9 mouse cellular contexts compared by ENCODE assay signal in genomic region chr19:25137907-25138820, GRCm38 (mm10).
DNase-seq lines count a peak whose midpoint lies in the region; ATAC-seq lines count a peak whose summit lies in the region.
"Had no signal": no experiment of that assay in that cellular context is flagged by ENCODE, and none has a peak within 500 bp of the region (broad histone marks: within the 10 kb centered on the region; RNA-seq: fewer than 3 reads in every experiment).

No protein-coding gene starts in this region.

- peak; percentile 52 for DNase-seq in adrenal gland, postnatal 14 days
- DNase-seq in adrenal gland, adult 8-10 months, result no peak
- DNase-seq in 416B (ENCODE audit: low read depth), result peak; percentile 94
- DNase-seq in lung, postnatal 10 days, result peak; percentile 27
- DNase-seq in right cerebral cortex, postnatal 14 days, result no peak
- DNase-seq in thymus, postnatal 10 days (ENCODE audit: low spot score in 2 of 2), result no peak
- DNase-seq: cerebellum, postnatal 10 days had no signal

- ATAC-seq in granulocyte monocyte progenitor cell, adult 5-6 weeks (replicated peaks; ENCODE audit: poor library complexity, severe bottlenecking), result peak; percentile 72
- no peak for ATAC-seq in erythroid progenitor cell, adult 5-6 weeks (replicated peaks; ENCODE audit: low FRiP score, poor library complexity, severe bottlenecking)

Comparison
In these comparisons a context has a peak if more than half of its experiments do, and no peak if none do; other contexts are left out.
1. DNase-seq: peak in adrenal gland, postnatal 14 days (single experiment), 416B (single experiment) and lung, postnatal 10 days (single experiment); none in adrenal gland, adult 8-10 months (single experiment), right cerebral cortex, postnatal 14 days (single experiment) and thymus, postnatal 10 days (0 of 2).